Mouse (Mus musculus) right cerebral cortex, postnatal 14 days (tissue): ENCODE data around the gene Gxylt2.

Experiments
- DNase-seq: peaks from one replicate; pipeline ENCODE4 v3.0.0; 2022

Gxylt2 gene

DNA sequence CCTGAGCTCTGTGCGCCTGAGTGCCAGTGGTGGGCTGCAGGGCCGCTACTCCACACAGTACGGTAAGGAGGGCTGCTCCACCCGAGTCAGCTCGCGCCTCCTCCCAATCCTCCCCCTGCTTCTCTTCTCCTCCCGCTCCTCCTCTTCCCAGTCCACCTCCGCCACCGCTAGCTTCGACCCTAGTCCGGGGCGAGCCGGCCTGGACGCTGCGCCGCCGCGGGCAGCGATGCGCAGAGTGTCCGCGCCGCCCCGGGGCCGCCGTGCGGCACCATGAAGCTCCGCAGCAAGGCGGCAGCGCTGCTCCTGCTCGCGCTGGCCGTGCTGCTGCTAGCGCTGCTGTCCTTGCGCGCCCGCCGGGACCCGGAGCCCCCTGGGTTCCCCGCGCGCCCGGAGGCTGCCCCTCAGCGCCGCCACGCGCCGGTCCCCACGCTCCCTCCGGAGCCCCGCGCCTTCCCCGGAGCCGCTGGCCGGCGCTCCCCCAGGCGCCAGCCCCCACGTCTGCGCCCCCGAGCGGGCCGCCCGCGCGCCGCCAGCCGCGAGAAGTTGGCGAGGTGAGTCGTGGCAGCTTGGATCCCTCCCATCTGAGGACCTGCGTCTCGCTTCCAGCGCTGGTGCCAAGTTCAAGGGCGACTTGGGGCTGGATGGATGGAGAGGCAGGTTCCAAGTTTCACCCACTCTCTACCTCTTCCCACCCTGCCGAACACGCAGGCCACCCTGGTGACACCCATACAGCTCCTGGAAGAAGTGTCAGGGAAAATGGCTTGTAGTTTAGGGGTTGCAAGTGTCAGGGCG is at the start of gene Gxylt2:
Gene Gxylt2 (plus strand): TSS at position 161 of the 792 bp plus-strand sequence.
- DNase-seq, result peak; percentile 33

- DNase-seq, result peak; percentile 57
Measured at GRCm38 (mm10) chr6:100660395-100660794, 44.1 kb upstream of the Gxylt2 start.

DNA sequence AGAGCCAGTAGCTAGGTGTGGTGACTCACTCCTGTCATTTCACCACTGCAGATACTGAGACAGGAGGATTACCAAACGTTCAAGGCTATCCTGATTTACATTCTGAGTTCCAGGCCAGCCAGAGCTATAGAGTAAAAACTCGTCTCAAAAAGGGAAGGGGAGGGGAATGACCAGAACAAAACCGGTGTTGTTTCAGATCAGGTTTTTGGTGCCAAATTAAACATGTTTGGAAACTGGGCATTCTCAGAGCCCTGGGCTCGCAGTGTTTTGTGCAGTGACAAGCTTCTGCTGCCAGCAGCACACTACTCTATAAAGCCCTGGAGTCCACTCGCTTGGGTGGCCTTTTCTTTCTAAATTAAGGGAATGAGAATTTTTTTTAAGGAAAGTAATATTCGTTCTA is 42.3 kb upstream of the Gxylt2 start:
- no peak for DNase-seq

GRCm38 (mm10) chr6:100667644-100668043 is 36.9 kb upstream of the Gxylt2 start:
- DNase-seq, result no peak

DNA sequence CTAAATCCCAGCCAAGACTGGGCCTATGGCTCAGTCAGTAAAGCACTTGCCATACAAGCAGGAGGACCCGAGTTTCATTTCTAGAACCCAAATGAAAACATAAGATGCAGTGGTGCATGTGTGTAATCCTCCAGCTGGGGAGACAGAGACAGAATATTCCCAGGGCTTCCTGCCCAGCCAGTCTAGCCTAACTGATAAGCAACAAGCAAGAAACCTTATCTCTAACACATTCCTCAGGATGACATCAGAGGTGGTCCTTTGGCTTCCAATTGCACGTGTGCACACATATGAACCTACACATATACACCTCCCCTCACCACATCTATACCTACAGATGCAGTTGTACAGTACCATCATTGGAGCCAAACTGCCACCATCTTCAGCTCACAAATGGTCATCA is 35.7 kb upstream of the Gxylt2 start:
- no peak for DNase-seq

DNA sequence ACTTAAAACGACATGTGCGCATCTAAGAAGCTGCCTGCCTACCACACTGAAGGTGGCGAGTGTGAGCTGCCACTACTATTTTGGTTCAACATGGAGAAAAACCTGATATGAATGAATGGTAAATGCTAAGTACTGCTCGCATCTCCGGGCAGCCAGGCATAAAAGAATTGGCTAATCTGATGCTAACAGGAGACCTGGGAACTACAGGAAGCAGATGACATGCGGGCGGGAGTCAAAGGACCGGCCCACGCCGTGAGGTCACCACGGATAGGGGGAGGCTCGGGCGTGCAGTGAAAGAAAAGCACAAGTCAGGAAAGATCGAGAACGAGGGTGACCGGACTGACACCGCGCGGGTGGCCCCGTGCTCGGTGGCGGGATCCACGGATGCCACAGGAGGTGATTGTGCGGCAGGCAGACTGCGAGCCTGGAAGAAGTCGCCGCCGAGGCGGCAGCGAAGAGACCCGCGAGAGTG is 34.1 kb upstream of the Gxylt2 start:
- DNase-seq, result peak; percentile 24

DNA sequence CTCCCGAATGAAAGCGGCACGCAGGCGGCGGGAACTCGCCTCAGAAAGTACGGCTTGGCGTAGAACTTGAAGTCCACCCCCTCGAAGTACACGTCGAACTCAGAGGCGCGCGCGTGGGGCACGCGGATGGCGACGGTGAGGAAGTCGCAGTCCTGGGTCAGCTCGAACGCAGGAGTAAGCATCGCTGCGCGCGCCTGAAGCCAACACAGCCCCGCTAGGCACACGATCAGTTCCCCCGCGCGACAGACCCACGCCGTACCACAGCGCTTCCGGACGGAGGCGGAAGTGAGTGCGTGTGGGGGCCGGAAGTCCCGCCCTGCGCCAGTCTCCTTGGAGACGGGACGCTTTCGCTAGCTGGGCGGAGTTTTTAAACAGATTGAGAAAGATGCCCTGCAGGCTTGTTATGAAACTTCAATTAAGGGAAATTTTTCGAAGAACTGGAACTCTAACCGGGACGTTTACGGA is 33.6 kb upstream of the Gxylt2 start, which contains the start of gene Shq1:
Gene Shq1 (minus strand): TSS at position 278 of the 465 bp plus-strand sequence.
- peak; percentile 86 for DNase-seq

GRCm38 (mm10) chr6:100671401-100671800 is 33.1 kb upstream of the Gxylt2 start:
- DNase-seq, result no peak

GRCm38 (mm10) chr6:100674974-100675373 is 29.6 kb upstream of the Gxylt2 start:
- no peak for DNase-seq

DNA sequence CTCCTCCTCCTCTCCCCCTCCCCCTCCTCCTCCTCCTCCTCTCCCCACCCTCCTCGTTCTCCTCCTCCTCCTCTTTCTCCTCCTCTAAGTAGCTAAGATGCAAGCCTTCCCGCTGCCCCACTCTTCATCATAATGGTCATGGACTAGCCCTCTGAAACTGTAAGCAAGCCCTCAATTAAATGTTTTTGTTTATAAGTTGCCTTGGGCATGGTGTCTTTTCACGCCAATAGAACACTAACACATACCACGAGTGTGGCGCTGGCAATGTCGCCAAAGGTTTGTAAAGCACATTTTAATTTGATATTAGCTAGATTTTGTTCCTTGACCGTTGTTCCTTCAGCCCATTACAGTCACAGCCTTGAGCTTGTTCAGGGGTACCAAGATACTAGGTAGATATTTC is 28.1 kb upstream of the Gxylt2 start:
- DNase-seq, result no peak

- DNase-seq, result no peak
Measured at GRCm38 (mm10) chr6:100678636-100679035, 25.9 kb upstream of the Gxylt2 start.

GRCm38 (mm10) chr6:100686341-100686740 is 18.2 kb upstream of the Gxylt2 start:
- no peak for DNase-seq

DNA sequence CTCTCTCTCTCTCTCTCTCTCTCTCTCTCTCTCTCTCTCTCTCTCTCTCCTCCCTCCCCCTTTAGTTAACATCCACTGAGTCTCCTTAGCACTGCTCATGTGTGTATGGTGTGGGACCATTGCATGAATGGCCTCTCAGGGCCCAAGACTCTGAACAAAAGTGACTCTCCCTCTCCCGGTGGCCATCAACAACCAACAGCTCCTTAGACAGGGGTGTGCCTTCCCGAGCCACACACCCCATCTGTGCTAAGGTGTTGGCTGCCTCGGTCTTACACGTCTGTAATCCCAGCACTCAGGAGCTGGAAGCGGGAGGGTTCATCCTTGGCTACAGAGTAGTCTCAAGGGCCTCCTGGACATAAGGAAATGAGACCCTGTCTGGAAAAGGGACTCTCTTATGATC is 4.5 kb upstream of the Gxylt2 start:
- no peak for DNase-seq

DNA sequence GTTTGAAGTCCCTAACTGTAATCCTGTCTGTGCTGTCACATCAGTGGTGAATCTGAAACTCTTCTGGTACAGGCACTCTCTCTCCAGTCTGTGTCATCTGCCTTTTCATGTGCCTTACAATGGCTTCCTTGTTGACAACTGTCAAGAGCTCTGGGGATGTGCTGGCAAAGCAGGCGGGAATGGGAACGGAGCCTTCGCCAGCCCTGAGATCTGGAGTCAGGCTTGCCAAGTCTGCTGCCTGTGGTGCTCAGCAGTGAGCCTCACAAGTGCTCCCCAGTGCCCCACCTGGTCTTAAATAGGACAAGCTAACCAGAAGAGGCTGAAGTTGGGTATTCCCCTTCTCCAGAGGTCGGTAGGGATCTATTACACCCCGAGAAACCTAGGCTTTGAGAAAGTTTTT is 3.8 kb upstream of the Gxylt2 start:
- no peak for DNase-seq

DNA sequence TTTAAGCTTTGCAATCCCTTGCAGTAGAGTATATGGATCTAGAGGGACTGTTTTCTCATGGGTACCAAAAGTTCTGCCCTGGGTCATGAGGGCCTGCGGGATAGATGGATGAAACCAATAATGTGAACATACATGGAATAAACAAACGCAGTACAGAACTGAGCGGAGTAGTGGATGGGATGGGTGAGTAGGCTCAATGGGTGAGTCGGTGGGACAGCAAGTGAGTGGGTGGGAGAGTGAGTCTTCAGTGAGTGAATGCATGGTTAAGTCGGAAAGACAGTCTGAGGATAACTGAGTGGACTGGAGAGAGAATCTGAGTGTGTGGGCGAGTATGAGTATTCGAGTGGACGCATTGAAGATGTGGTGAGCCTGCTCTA is 349 bp upstream of the Gxylt2 start:
- DNase-seq, result no peak

DNA sequence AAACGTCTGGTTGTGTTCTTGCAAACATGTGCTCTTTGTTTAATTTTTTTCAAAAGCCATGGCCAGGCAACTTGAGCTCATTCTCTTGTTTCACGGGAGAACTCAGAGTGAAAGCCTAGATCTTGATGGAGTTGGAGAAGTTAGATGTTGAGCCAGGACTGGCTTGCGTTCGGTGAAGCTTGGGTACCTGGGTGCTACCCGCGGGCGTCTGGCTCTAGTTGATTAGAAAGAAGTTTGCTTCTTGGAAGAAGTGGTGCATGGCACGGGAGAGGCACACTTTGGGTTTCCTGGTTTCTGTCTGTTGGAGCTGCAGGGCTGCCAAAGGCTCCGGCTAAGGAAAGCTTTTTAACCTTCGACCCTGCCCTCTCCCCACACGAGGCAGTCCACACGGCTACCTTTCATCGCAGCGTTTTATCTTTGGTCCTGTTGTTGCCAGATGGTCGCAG is 855 bp downstream of the Gxylt2 start:
- DNase-seq, result no peak

GRCm38 (mm10) chr6:100706861-100707260 is 2.3 kb downstream of the Gxylt2 start:
- DNase-seq, result no peak

GRCm38 (mm10) chr6:100707557-100707956 is 3.0 kb downstream of the Gxylt2 start:
- no peak for DNase-seq

DNA sequence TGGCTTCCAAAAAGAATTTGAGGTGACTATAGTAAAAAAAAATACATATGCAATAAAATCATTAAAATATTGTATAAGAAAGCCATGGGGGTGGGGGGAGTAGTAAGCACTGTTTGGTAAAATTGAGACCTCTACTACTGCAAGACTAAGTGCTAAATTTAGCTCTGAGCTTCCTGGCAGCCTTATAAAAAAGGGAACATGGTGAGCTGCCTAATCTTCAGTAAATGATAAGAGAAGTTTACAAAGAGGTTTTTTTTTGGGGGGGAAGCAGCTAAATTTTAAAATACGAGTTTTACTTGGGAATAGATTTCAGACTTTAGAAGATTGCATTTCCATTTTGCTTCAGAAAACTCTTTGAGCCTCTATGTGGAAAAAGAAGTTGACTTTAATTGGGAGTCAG is 3.7 kb downstream of the Gxylt2 start:
- no peak for DNase-seq

- no peak for DNase-seq
Measured at GRCm38 (mm10) chr6:100708996-100709395, 4.5 kb downstream of the Gxylt2 start.

DNA sequence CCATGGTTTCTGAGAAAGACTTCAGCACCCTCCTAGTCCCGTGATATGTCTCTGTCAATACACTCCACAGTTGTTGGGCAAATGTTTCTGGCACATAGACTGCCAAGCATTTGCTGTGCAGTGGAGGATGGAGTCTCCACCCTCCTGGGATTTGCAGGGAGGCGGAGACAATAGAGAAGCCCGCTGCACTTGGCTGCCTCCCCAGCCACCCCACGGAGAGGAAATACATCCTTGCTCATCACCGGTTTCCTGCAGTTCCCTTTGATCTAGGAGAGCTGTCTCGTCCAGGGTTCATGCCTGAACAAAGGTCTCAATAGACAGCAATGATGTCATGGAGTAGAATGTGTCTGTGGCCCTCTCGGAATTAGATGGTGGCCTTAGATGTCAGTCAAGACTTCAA is 4.9 kb downstream of the Gxylt2 start:
- DNase-seq, result peak; percentile 30

DNA sequence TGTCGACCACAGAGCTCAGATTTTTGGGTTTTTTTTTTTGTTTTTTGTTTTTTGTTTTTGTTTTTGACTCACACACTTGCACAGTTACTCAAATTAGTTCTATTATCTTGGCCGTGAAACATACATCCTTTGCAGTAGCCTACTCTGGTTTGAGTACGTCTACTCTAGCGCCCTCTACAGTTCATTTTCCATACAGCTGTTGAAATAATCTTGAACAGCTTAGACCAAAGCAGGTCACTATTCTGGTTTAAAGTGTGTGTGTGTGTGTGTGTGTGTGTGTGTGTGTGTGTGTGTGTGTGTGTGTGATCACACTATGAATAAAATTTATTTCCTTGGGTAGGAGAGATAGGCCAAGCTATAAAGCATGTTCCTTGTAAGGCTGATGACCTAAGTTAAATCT is 5.6 kb downstream of the Gxylt2 start:
- DNase-seq, result no peak

DNA sequence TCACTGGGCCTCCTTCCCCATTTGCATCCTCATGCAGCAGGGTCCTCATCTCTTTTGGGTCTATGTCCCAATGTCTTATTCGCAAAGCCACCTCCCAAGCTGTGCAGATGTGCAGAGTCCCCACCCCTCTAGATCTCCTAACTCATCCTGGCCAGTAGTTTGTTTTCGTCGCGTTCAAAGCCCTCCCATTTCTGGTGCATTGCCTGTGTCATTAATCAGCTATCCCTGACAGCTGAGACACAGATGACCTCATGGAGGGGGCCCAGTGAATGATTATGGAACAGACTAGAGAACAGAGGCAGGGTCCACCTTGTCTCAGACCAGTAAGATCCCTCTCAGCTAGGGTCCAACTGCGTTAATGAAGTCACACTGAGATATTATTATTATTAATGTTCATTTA is 6.3 kb downstream of the Gxylt2 start:
- no peak for DNase-seq

GRCm38 (mm10) chr6:100715296-100715828 is 10.8 kb downstream of the Gxylt2 start:
- DNase-seq, result no peak
